Mouse (Mus musculus) heart, adult 2 months (tissue): ENCODE measurements at regions not wholly inside any gene's neighbourhood (a gene's known extent, or its start where the extent isn't known, plus 50 kb on each side); places are given as distances from the start of the nearest gene placed in this dataset.

Experiments
- DNase-seq, 2 experiments: peaks; one replicate each; pipeline ENCODE4 v3.0.0; 2021
- H3K27ac ChIP-seq: fragments of 200-600 bp; 2 replicates; pipeline ENCODE4 v1.8.1; 2022
- H3K27me3 ChIP-seq: fragments of 200-500 bp; 2 replicates; pipeline ENCODE4 v1.6.1; 2012; ENCODE audit warnings: mild to moderate bottlenecking, low read length, inconsistent platforms, mixed read lengths; ENCODE audit not compliant: control insufficient read depth, insufficient read depth
- H3K36me3 ChIP-seq: fragments of 200-500 bp; 2 replicates; pipeline ENCODE4 v1.6.1; 2012; ENCODE audit warnings: low read length, inconsistent platforms; ENCODE audit not compliant: control insufficient read depth, insufficient read depth
- H3K4me1 ChIP-seq: fragments of 200-500 bp; 2 replicates; pipeline ENCODE4 v1.6.1; 2011; ENCODE audit warnings: low read length; ENCODE audit not compliant: control insufficient read depth, insufficient read depth
- H3K4me3 ChIP-seq: fragments of 200-600 bp; 2 replicates; pipeline ENCODE4 v1.8.1; 2022
- H3K79me2 ChIP-seq: fragments of 200-500 bp; replicated peaks from 2 replicates; pipeline ENCODE4 v1.6.1; 2012; ENCODE audit warnings: mild to moderate bottlenecking, inconsistent platforms, low read length, moderate library complexity, mixed read lengths; ENCODE audit not compliant: control insufficient read depth, insufficient read depth
- H3K9ac ChIP-seq: fragments of 200-500 bp; 2 replicates; pipeline ENCODE4 v1.6.1; 2012; ENCODE audit warnings: low read depth, mild to moderate bottlenecking, control low read depth, inconsistent platforms, low read length, mixed read lengths
- CTCF ChIP-seq: fragments of 200-600 bp; IDR thresholded peaks from 2 replicates; pipeline ENCODE4 v1.8.1; 2022; ENCODE audit warnings: antibody characterized with exemption, mild to moderate bottlenecking, moderate library complexity
- EP300 ChIP-seq: fragments of 200-500 bp; IDR thresholded peaks from 2 replicates; pipeline ENCODE4 v1.6.1; 2011; ENCODE audit warnings: low read depth, low read length, control low read depth; ENCODE audit not compliant: insufficient read depth
- POLR2A ChIP-seq: fragments of 200-500 bp; IDR thresholded peaks from 2 replicates; pipeline ENCODE4 v1.6.1; 2011; ENCODE audit warnings: mild to moderate bottlenecking, low read depth, low read length, control low read depth; ENCODE audit not compliant: insufficient read depth
- WGBS: fragments of 180-500 bp; shearing (Covaris S2); methylation state at CpG from one replicate; pipeline ENCODE4 v1.1.7; 2018; 5-methylcytosine and 5-hydroxymethylcytosine counted together
- intact Hi-C: fragments of 180-260 bp; cut with DNase I; formaldehyde crosslinking; loops from one replicate; pipeline ENCODE4 v1.15.1; 2025

GRCm38 (mm10) chr8:5384851-5385250 is 279.7 kb upstream of the Slc10a2 start:
- WGBS, result 51% methylated on average over 2 of the region's 2 CpGs
- Histone ChIP-seq H3K9ac (no peak overlapping the region), H3K36me3 (no peaks in the 10 kb centered on the region), H3K4me1 (no peaks in the 10 kb centered on the region), H3K79me2 (no peaks in the 10 kb centered on the region), H3K27ac (no peak overlapping the region), H3K27me3 (no peaks in the 10 kb centered on the region), H3K4me3 (no peak overlapping the region)
- intact Hi-C loops, result no loop called here
- no peak for TF ChIP-seq CTCF
- no peak for TF ChIP-seq POLR2A
- TF ChIP-seq EP300, result no peak
- no peak for DNase-seq

GRCm38 (mm10) chr8:5378001-5378400 is 272.9 kb upstream of the Slc10a2 start:
- Histone ChIP-seq H3K27me3 (no peaks in the 10 kb centered on the region), H3K4me1 (no peaks in the 10 kb centered on the region), H3K79me2 (no peaks in the 10 kb centered on the region), H3K36me3 (no peaks in the 10 kb centered on the region), H3K9ac (no peak overlapping the region), H3K4me3 (no peak overlapping the region), H3K27ac (no peak overlapping the region)
- no peak for TF ChIP-seq EP300
- no peak for TF ChIP-seq CTCF
- no peak for TF ChIP-seq POLR2A
- WGBS, result 66% methylated on average over 1 of the region's 1 CpGs
- no peak for DNase-seq
- intact Hi-C loops, result no loop called here

GRCm38 (mm10) chr8:5339953-5340352 is 234.8 kb upstream of the Slc10a2 start:
- no peaks in the 10 kb centered on the region for H3K4me1 ChIP-seq
- no peaks in the 10 kb centered on the region for H3K27me3 ChIP-seq
- no peak for DNase-seq
- no peak overlapping the region for H3K27ac ChIP-seq
- no peaks in the 10 kb centered on the region for H3K36me3 ChIP-seq
- H3K4me3 ChIP-seq, result no peak overlapping the region
- H3K9ac ChIP-seq, result no peak overlapping the region
- intact Hi-C loops, result no loop called here
- no peaks in the 10 kb centered on the region for H3K79me2 ChIP-seq
- TF ChIP-seq CTCF, result no peak
- no peak for TF ChIP-seq EP300
- TF ChIP-seq POLR2A, result no peak

GRCm38 (mm10) chr8:5314594-5314993 is 209.4 kb upstream of the Slc10a2 start:
- intact Hi-C loops, result no loop called here
- Histone ChIP-seq H3K4me3 (no peak overlapping the region), H3K4me1 (no peaks in the 10 kb centered on the region), H3K36me3 (no peaks in the 10 kb centered on the region), H3K79me2 (no peaks in the 10 kb centered on the region), H3K27ac (no peak overlapping the region), H3K9ac (no peak overlapping the region), H3K27me3 (no peaks in the 10 kb centered on the region)
- TF ChIP-seq POLR2A (no peak), EP300 (no peak), CTCF (no peak)
- WGBS, result 62% methylated on average over 1 of the region's 1 CpGs
- DNase-seq, result no peak

- DNase-seq, result no peak
- no peaks in the 10 kb centered on the region for H3K27me3 ChIP-seq
- intact Hi-C loops, result no loop called here
- no peaks in the 10 kb centered on the region for H3K4me1 ChIP-seq
- TF ChIP-seq POLR2A, result no peak
- TF ChIP-seq EP300, result no peak
- no peak for TF ChIP-seq CTCF
- H3K9ac ChIP-seq, result no peak overlapping the region
- H3K27ac ChIP-seq, result no peak overlapping the region
- H3K79me2 ChIP-seq, result no peaks in the 10 kb centered on the region
- H3K36me3 ChIP-seq, result no peaks in the 10 kb centered on the region
- H3K4me3 ChIP-seq, result no peak overlapping the region
These were observed 194.8 kb upstream of the Slc10a2 start for GRCm38 (mm10) chr8:5299982-5300381.

GRCm38 (mm10) chr8:5297190-5297589 is 192.0 kb upstream of the Slc10a2 start:
- intact Hi-C loops, result no loop called here
- no peaks in the 10 kb centered on the region for H3K79me2 ChIP-seq
- TF ChIP-seq CTCF (peak; percentile 41), EP300 (no peak), POLR2A (no peak)
- no peak overlapping the region for H3K4me3 ChIP-seq
- H3K36me3 ChIP-seq, result no peaks in the 10 kb centered on the region
- H3K27me3 ChIP-seq, result no peaks in the 10 kb centered on the region
- DNase-seq, result no peak
- H3K4me1 ChIP-seq, result no peaks in the 10 kb centered on the region
- H3K27ac ChIP-seq, result no peak overlapping the region
- H3K9ac ChIP-seq, result no peak overlapping the region
